Mouse (Mus musculus) spleen, postnatal 0 days (tissue): Measurements from ENCODE around the gene Col4a4. TPM values are rescaled to one million over a fixed set of nuclear protein-coding genes. Genes with fewer than 3 reads are reported as not detected.

Source experiments
- polyA plus RNA-seq: library from polyadenylated mRNA; unstranded; fragments of >200 nt; fragmentation: Nextera tagmentation; extraction: Ambion mirVana; gene quantifications from 2 replicates; pipeline ENCODE4 v1.2.1, GENCODE M21; 2015

Gene Col4a4
- 1.3 and 1.4 TPM in 2 replicates for polyA plus RNA-seq

GRCm38 (mm10) chr1:82586713-82587399 is at the start of gene Col4a4, which contains the start of gene Col4a3:
TSS of gene Col4a4 (minus strand) at chr1:82586849.
TSS of gene Col4a3 (plus strand) at chr1:82586921.

Other genes with a start within 250 kb of the Col4a4 start
- 0.61 and 0.81 TPM in 2 replicates for gene Col4a3, start 72 bp upstream of the Col4a4 start, polyA plus RNA-seq
- gene Mff, start 138.0 kb upstream of the Col4a4 start, polyA plus RNA-seq, result 185 and 195 TPM in 2 replicates
- gene Tm4sf20, start 181.6 kb upstream of the Col4a4 start, polyA plus RNA-seq, result 0.26 TPM in 1 of 2 replicates, not detected in the other
- gene Gm47791, start 184.4 kb upstream of the Col4a4 start, polyA plus RNA-seq, result not detected in 2 replicates